Mouse (Mus musculus) bone marrow, adult 2 months (tissue): ENCODE measurements at regions not wholly inside any gene's neighbourhood (a gene's known extent, or its start where the extent isn't known, plus 50 kb on each side); places are given as distances from the start of the nearest gene placed in this dataset.

Source experiments
- CTCF ChIP-seq: fragments of 200-500 bp; IDR thresholded peaks from 2 replicates; pipeline ENCODE4 v1.5.1; 2011; ENCODE audit warnings: low read length, control low read depth; ENCODE audit not compliant: control insufficient read depth, insufficient read depth
- POLR2A ChIP-seq: fragments of 200-500 bp; IDR thresholded peaks from 2 replicates; pipeline ENCODE4 v1.6.1; 2011; ENCODE audit warnings: low read depth, mild to moderate bottlenecking, control low read depth, low read length, borderline replicate concordance; ENCODE audit not compliant: control insufficient read depth

GRCm38 (mm10) chr13:5713195-5713863, 148.0 kb upstream of the Klf6 start:
- no peak for TF ChIP-seq CTCF
- no peak for TF ChIP-seq POLR2A
